Mouse (Mus musculus): ENCODE results near the gene Safb2. TPM values are rescaled to one million over a fixed set of nuclear protein-coding genes. Genes with fewer than 3 reads are reported as not detected.

The Safb2 gene
- polyA plus RNA-seq, 1 experiment, result 339 TPM

DNA sequence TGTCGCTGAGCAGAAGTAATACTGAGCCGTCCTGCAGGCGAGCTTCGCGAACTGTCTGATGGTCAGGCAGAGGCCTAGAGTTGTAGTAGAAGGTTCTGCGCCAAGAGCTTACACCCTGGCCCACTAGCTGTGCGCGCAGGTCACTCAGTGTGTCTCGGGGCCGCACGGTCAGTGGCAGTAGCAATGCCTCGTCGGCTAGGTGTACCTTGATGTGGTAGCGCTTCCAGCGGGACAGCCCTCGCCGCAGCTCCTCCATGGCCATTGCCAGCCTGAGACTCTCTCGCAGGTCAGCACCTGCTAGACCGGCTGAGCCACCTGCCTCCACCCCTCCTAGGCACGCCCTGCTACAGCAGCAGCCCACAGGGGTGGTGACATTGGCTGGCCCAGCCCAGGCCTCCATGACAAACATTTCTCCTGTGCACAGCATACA lies 30.2 kb downstream of the Safb2 start, which contains the start of gene Gm20219:
Gene Gm20219, minus strand, starts transcription at position 266 of the 430 bp plus-strand sequence.
- no peak within 1 kb of the TSS for H3K27ac ChIP-seq (ENCODE audit: insufficient read depth, low read depth, low read length)
- no peak within 1 kb of the TSS for H3K4me3 ChIP-seq (ENCODE audit: insufficient read depth, low read depth, low read length)
- peaks cover 20% of the 10 kb centered on the region for H3K4me1 ChIP-seq (ENCODE audit: control insufficient read depth, insufficient read depth, low read length)
- no peak for TF ChIP-seq CTCF (IDR thresholded peaks at IDR 0.05; ENCODE audit: insufficient read depth, low read depth, low read length)
- no peak for TF ChIP-seq POLR2A (IDR thresholded peaks at IDR 0.05; ENCODE audit: insufficient read depth, low read depth, low read length)
- WGBS, result 89% methylated on average over 20 of the region's 20 CpGs

DNA sequence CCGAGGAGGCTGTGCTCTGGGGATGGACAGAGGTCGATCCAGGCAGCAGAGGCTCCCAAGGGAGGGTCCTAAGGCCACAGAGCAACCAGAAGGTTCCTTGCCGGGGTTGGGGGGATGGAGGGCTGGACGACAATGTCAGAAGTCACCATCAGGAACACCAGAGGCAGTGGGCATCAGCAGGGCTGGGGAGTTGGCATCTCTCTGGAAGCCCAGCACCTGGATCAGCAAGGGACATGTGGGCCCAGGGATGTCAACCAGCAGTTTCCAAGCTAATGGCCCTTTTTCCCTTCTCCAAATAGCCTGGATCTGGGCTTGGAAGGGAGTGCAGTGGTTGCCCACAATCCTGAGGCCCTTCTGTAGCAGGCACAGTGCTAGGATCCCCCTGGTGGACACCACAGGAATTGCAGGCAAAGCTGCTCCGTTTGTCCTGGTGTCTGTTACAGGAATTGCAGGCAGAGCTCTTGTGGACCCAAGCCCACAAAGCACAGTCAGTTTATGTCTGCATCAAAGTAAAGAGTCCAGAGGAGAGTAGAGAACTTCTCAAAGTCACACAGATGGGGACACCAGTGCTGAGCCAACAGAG lies 31.5 kb downstream of the Safb2 start:
- H3K4me3 ChIP-seq (ENCODE audit: insufficient read depth, low read depth, low read length), result no peak overlapping the region
- 0 out of 2 replicates have a peak overlapping the region, but pooled peaks have one; percentile 17 for H3K27ac ChIP-seq (ENCODE audit: insufficient read depth, low read depth, low read length)
- H3K4me1 ChIP-seq (ENCODE audit: control insufficient read depth, insufficient read depth, low read length), result peaks cover 20% of the 10 kb centered on the region
- WGBS, result 37% methylated on average over 5 of the region's 5 CpGs
- TF ChIP-seq POLR2A (IDR thresholded peaks at IDR 0.05; ENCODE audit: insufficient read depth, low read depth, low read length), result no peak
- TF ChIP-seq CTCF (IDR thresholded peaks at IDR 0.05; ENCODE audit: insufficient read depth, low read depth, low read length), result peak; percentile 99

GRCm38 (mm10) chr17:56551841-56552581 lies 32.4 kb downstream of the Safb2 start:
- H3K4me3 ChIP-seq (ENCODE audit: insufficient read depth, low read depth, low read length), result no peak overlapping the region
- H3K27ac ChIP-seq (ENCODE audit: insufficient read depth, low read depth, low read length), result peak overlapping the region; percentile 36
- 51% methylated on average over 6 of the region's 6 CpGs for WGBS
- no peak for TF ChIP-seq POLR2A (IDR thresholded peaks at IDR 0.05; ENCODE audit: insufficient read depth, low read depth, low read length)
- no peak for TF ChIP-seq CTCF (IDR thresholded peaks at IDR 0.05; ENCODE audit: insufficient read depth, low read depth, low read length)
- H3K4me1 ChIP-seq (ENCODE audit: control insufficient read depth, insufficient read depth, low read length), result peaks cover 25% of the 10 kb centered on the region

- no peak for TF ChIP-seq POLR2A (IDR thresholded peaks at IDR 0.05; ENCODE audit: insufficient read depth, low read depth, low read length)
- TF ChIP-seq CTCF (IDR thresholded peaks at IDR 0.05; ENCODE audit: insufficient read depth, low read depth, low read length), result no peak
- WGBS, result 67% methylated on average over 12 of the region's 12 CpGs
- peaks cover 30% of the 10 kb centered on the region for H3K4me1 ChIP-seq (ENCODE audit: control insufficient read depth, insufficient read depth, low read length)
- H3K4me3 ChIP-seq (ENCODE audit: insufficient read depth, low read depth, low read length), result no peak overlapping the region
- H3K27ac ChIP-seq (ENCODE audit: insufficient read depth, low read depth, low read length), result peak overlapping the region; percentile 36; the same call in 1 of the 2 replicates
These were observed 33.5 kb downstream of the Safb2 start for GRCm38 (mm10) chr17:56550784-56551475.

- 47% methylated on average over 4 of the region's 4 CpGs for WGBS
- no peak for TF ChIP-seq POLR2A (IDR thresholded peaks at IDR 0.05; ENCODE audit: insufficient read depth, low read depth, low read length)
- TF ChIP-seq CTCF (IDR thresholded peaks at IDR 0.05; ENCODE audit: insufficient read depth, low read depth, low read length), result no peak
- Histone ChIP-seq H3K4me3 (ENCODE audit: insufficient read depth, low read depth, low read length) (no peak overlapping the region), H3K4me1 (ENCODE audit: control insufficient read depth, insufficient read depth, low read length) (peaks cover 30% of the 10 kb centered on the region), H3K27ac (ENCODE audit: insufficient read depth, low read depth, low read length) (no peak overlapping the region)
These were observed 35.7 kb downstream of the Safb2 start for GRCm38 (mm10) chr17:56548605-56549105.

- H3K27ac ChIP-seq (ENCODE audit: insufficient read depth, low read depth, low read length), result no peak overlapping the region
- H3K4me3 ChIP-seq (ENCODE audit: insufficient read depth, low read depth, low read length), result no peak overlapping the region
- no peak for TF ChIP-seq POLR2A (IDR thresholded peaks at IDR 0.05; ENCODE audit: insufficient read depth, low read depth, low read length)
- no peak for TF ChIP-seq CTCF (IDR thresholded peaks at IDR 0.05; ENCODE audit: insufficient read depth, low read depth, low read length)
- WGBS, result 81% methylated on average over 9 of the region's 9 CpGs
- peaks cover 33% of the 10 kb centered on the region for H3K4me1 ChIP-seq (ENCODE audit: control insufficient read depth, insufficient read depth, low read length)
These were observed 36.4 kb downstream of the Safb2 start for GRCm38 (mm10) chr17:56547846-56548604.

DNA sequence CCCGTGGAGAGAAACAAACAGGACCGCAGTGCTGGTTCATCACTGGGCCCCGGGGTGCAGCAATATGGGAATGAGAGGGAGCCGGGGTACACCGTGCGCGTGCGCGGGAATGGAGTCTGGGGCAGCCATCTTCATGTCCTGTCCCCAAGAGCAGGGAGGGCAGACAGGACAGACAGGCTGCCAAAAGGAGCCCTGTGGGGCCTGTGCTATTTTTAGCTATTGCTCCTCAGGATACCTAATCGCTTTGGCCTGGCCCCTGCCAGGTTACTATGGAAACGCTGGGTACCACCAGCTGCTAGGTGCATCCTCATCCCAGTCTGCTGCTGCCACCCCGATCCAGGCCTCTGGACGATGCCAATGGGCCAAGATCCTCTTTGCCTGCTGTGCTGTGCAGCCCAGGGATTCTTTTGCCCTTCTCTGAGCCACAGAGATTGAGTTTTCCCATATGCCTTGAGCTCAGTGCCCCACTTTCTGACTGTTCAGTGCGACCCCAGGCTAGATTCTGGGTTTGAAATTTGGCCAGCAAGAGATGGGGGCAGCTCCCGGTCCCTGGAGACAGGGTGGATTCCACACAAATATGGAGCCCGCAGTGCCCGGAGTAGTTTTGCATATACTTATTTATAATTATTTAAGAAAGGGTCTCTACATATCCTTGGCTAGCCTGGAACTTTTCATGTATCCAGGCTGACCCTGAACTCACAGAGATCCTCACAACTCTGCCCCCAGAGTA lies 37.1 kb downstream of the Safb2 start:
- Histone ChIP-seq H3K27ac (ENCODE audit: insufficient read depth, low read depth, low read length) (no peak overlapping the region), H3K4me1 (ENCODE audit: control insufficient read depth, insufficient read depth, low read length) (peaks cover 33% of the 10 kb centered on the region), H3K4me3 (ENCODE audit: insufficient read depth, low read depth, low read length) (no peak overlapping the region)
- 52% methylated on average over 17 of the region's 17 CpGs for WGBS
- no peak for TF ChIP-seq CTCF (IDR thresholded peaks at IDR 0.05; ENCODE audit: insufficient read depth, low read depth, low read length)
- TF ChIP-seq POLR2A (IDR thresholded peaks at IDR 0.05; ENCODE audit: insufficient read depth, low read depth, low read length), result no peak

DNA sequence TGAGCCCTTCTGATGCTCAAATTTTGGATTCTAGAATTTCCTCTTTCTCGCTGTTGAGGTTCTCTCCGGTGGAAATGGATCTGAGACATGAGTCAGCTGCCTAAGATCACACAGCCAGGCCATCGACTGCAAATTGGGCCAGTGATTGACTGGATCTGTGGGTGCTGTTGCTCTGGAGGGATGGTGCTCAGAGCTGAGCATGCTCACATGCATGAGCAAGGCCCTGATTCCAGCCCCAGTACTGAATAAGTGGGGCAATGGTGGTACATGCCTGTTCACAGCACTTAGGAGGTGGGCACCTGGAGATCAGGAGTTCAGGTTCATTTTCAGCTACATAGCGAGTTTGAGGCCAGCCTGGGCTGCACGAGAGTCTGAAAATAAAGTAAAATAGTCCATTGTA lies 37.8 kb downstream of the Safb2 start:
- Histone ChIP-seq H3K4me3 (ENCODE audit: insufficient read depth, low read depth, low read length) (no peak overlapping the region), H3K4me1 (ENCODE audit: control insufficient read depth, insufficient read depth, low read length) (peaks cover 29% of the 10 kb centered on the region), H3K27ac (ENCODE audit: insufficient read depth, low read depth, low read length) (no peak overlapping the region)
- 70% methylated on average over 5 of the region's 5 CpGs for WGBS
- TF ChIP-seq POLR2A (IDR thresholded peaks at IDR 0.05; ENCODE audit: insufficient read depth, low read depth, low read length) (no peak), CTCF (IDR thresholded peaks at IDR 0.05; ENCODE audit: insufficient read depth, low read depth, low read length) (no peak)

All from olfactory bulb, adult 2 months (tissue).